Mouse (Mus musculus) neural tube, embryonic 15.5 days (tissue): ENCODE measurements around the gene B3gnt8. TPM values are rescaled to one million over a fixed set of nuclear protein-coding genes. Genes with fewer than 3 reads are reported as not detected.

ENCODE experiments used
- ATAC-seq: fragments of 200-750 bp; cut with Nextera tagmentation; 2 replicates; pipeline ENCODE4 v1.8.0; 2017; ENCODE audit warnings: mild to moderate bottlenecking, moderate TSS enrichment, moderate library complexity; ENCODE audit not compliant: low FRiP score
- H3K27ac ChIP-seq: fragments of 300-500 bp; sonication (generic); replicated peaks from 2 replicates; pipeline ENCODE4 v1.5.1; 2015; ENCODE audit warnings: mild to moderate bottlenecking, inconsistent platforms
- H3K27me3 ChIP-seq: fragments of 300-500 bp; sonication (generic); replicated peaks from 2 replicates; pipeline ENCODE4 v1.6.1; 2015; ENCODE audit warnings: inconsistent platforms
- H3K36me3 ChIP-seq: fragments of 300-500 bp; sonication (generic); 2 replicates; pipeline ENCODE4 v1.6.1; 2015; ENCODE audit warnings: inconsistent platforms
- H3K4me1 ChIP-seq: fragments of 300-500 bp; sonication (generic); 2 replicates; pipeline ENCODE4 v1.6.1; 2015; ENCODE audit warnings: inconsistent platforms
- H3K4me2 ChIP-seq: fragments of 300-500 bp; sonication (generic); 2 replicates; pipeline ENCODE4 v1.6.1; 2015; ENCODE audit warnings: inconsistent platforms, mild to moderate bottlenecking, moderate library complexity
- H3K4me3 ChIP-seq: fragments of 300-500 bp; sonication (generic); replicated peaks from 2 replicates; pipeline ENCODE4 v1.5.1; 2015; ENCODE audit warnings: mild to moderate bottlenecking, inconsistent platforms
- H3K9ac ChIP-seq: fragments of 300-500 bp; sonication (generic); replicated peaks from 2 replicates; pipeline ENCODE4 v1.6.1; 2015; ENCODE audit warnings: mild to moderate bottlenecking, inconsistent platforms
- H3K9me3 ChIP-seq: fragments of 300-500 bp; sonication (generic); replicated peaks from 2 replicates; pipeline ENCODE4 v1.6.1; 2016; ENCODE audit warnings: inconsistent platforms
- WGBS: fragments of 180-500 bp; shearing (Covaris S2); methylation state at CpG from one replicate; pipeline ENCODE4 v1.1.7; 2015; ENCODE audit warnings: mixed read lengths; 5-methylcytosine and 5-hydroxymethylcytosine counted together
- polyA plus RNA-seq: library from polyadenylated mRNA; unstranded; fragments of >200 nt; fragmentation: Nextera tagmentation; extraction: Ambion mirVana; gene quantifications from 2 replicates; pipeline ENCODE4 v1.2.1, GENCODE M21; 2015

Gene B3gnt8
- polyA plus RNA-seq, 1 experiment from 2014 or later = 1.8 TPM

GRCm38 (mm10) chr7:25620751-25621150 lies 5.7 kb upstream of the B3gnt8 start:
- peaks cover 12% of the 10 kb centered on the region for H3K4me1 ChIP-seq
- H3K4me2 ChIP-seq = no peak overlapping the region
- no peak overlapping the region for H3K4me3 ChIP-seq
- no peaks in the 10 kb centered on the region for H3K9me3 ChIP-seq
- H3K27me3 ChIP-seq = no peaks in the 10 kb centered on the region
- no peak for ATAC-seq
- peaks cover 41% of the 10 kb centered on the region for H3K36me3 ChIP-seq
- H3K9ac ChIP-seq = no peak overlapping the region
- no peak overlapping the region for H3K27ac ChIP-seq
- 91% methylated on average over 11 of the region's 11 CpGs for WGBS

GRCm38 (mm10) chr7:25623857-25624370 lies 2.5 kb upstream of the B3gnt8 start:
- Histone ChIP-seq H3K36me3 (peaks cover 42% of the 10 kb centered on the region), H3K9ac (no peak overlapping the region), H3K4me3 (no peak overlapping the region), H3K9me3 (no peaks in the 10 kb centered on the region), H3K27ac (no peak overlapping the region), H3K4me1 (peaks cover 26% of the 10 kb centered on the region), H3K4me2 (no peak overlapping the region), H3K27me3 (peaks cover 15% of the 10 kb centered on the region)
- WGBS = 87% methylated on average over 11 of the region's 11 CpGs
- no peak for ATAC-seq

DNA sequence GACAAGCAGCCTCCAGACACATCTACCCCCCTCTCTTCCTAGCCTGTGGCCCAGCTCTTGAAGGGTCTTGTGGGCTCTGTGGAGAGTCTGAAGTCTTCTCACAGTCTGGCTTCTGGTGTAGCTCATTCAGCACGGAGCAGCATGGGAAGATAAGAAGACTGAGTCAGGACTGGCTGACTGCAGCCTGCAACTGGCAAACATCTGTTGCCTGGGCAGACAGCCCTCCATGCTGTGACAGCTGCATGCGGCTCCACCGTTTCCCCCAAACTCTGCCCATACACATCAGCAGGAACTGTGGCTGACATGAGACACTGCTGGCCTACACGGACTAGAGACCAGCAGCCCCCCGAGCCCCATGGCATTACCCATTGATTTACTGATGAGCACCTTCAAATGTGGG lies 1.6 kb upstream of the B3gnt8 start:
- H3K27me3 ChIP-seq = peaks cover 23% of the 10 kb centered on the region
- WGBS = 78% methylated on average over 5 of the region's 5 CpGs
- no peak overlapping the region for H3K4me3 ChIP-seq
- H3K36me3 ChIP-seq = peaks cover 51% of the 10 kb centered on the region
- H3K4me2 ChIP-seq = no peak overlapping the region
- ATAC-seq = no peak
- H3K9me3 ChIP-seq = no peaks in the 10 kb centered on the region
- H3K27ac ChIP-seq = no peak overlapping the region
- no peak overlapping the region for H3K9ac ChIP-seq
- H3K4me1 ChIP-seq = peaks cover 21% of the 10 kb centered on the region

DNA sequence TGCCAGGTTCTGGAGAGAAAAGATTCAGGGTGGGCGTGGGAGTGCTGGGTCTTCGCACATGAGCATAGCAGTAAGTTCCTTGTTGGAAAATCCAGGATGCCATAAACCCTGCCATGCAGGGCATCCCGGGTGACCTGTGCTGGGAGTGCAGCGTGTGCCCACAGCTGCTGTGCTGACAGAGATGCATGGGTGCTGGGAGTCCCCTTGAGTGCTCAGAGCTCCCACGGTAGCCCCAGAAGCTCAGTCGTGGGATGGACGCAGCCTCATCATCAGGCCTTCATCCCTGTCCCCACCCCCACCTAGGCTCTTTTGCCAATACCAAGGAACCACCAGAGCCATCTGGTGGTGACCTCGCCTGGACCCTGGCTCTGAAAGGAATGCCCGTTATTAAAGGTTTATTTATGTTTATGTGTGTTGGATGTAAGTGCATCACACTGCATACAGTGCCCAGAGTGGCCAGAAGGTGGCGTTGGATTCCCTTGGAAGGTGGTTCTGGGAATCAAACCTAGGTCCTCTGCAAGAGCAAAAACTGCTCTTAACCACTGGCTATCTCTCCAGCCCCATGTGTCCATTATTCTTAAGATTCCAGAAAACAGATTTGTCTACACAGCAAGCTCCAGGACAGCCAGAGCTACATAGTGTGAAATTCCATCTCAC lies 732 bp upstream of the B3gnt8 start:
- Histone ChIP-seq H3K4me3 (no peak overlapping the region), H3K4me1 (peaks cover 17% of the 10 kb centered on the region), H3K9me3 (no peaks in the 10 kb centered on the region), H3K4me2 (no peak overlapping the region), H3K27me3 (peaks cover 23% of the 10 kb centered on the region), H3K27ac (no peak overlapping the region), H3K9ac (no peak overlapping the region), H3K36me3 (peaks cover 59% of the 10 kb centered on the region)
- no peak for ATAC-seq
- 79% methylated on average over 10 of the region's 10 CpGs for WGBS

GRCm38 (mm10) chr7:25627431-25628322 lies 1.2 kb downstream of the B3gnt8 start:
- Histone ChIP-seq H3K4me1 (peaks cover 17% of the 10 kb centered on the region), H3K36me3 (peaks cover 55% of the 10 kb centered on the region), H3K27me3 (peaks cover 23% of the 10 kb centered on the region), H3K9ac (peak overlapping the region; percentile 26; the same call in 1 of the 2 replicates), H3K4me2 (peak overlapping the region; percentile 51), H3K27ac (no peak overlapping the region), H3K4me3 (peak overlapping the region; percentile 23), H3K9me3 (no peaks in the 10 kb centered on the region)
- WGBS = 20% methylated on average over 35 of the region's 38 CpGs
- no peak for ATAC-seq

GRCm38 (mm10) chr7:25628323-25628620 lies 1.8 kb downstream of the B3gnt8 start:
- Histone ChIP-seq H3K27me3 (peaks cover 23% of the 10 kb centered on the region), H3K9me3 (no peaks in the 10 kb centered on the region), H3K9ac (no peak overlapping the region), H3K4me3 (no peak overlapping the region), H3K36me3 (peaks cover 55% of the 10 kb centered on the region), H3K4me2 (no peak overlapping the region), H3K27ac (no peak overlapping the region), H3K4me1 (peaks cover 17% of the 10 kb centered on the region)
- ATAC-seq = no peak
- WGBS = 71% methylated on average over 8 of the region's 8 CpGs

DNA sequence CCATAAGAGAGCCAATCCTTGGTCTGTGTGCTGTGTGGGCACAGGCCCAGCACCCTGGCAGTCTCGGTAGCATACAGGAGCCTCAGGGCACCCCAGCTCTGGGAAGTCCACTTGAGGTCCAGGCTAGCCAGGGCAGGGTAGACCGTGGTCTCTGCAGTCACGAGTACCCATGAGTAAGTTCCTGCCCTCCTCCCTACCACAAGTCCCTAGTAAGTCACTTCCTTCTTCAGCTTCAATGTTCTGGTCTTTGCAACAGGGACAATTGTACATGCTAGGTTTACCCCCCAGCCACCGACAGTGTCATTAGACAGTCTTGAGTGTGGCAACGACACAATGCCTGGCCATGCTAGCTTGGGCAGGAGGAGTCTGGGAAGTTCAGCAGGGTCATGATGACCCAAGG lies 6.2 kb downstream of the B3gnt8 start:
- peaks cover 58% of the 10 kb centered on the region for H3K36me3 ChIP-seq

GRCm38 (mm10) chr7:25636373-25636772 lies 9.9 kb downstream of the B3gnt8 start:
- Histone ChIP-seq H3K27ac (no peak overlapping the region), H3K4me2 (no peak overlapping the region), H3K4me3 (no peak overlapping the region), H3K9me3 (no peaks in the 10 kb centered on the region), H3K36me3 (peaks cover 68% of the 10 kb centered on the region), H3K27me3 (no peaks in the 10 kb centered on the region), H3K9ac (no peak overlapping the region), H3K4me1 (no peaks in the 10 kb centered on the region)
- no peak for ATAC-seq
- WGBS = 77% methylated on average over 3 of the region's 3 CpGs

More for the DNA sequence above, 6.2 kb downstream of the B3gnt8 start:
- WGBS = 92% methylated on average over 5 of the region's 5 CpGs
- H3K27me3 ChIP-seq = peaks cover 20% of the 10 kb centered on the region
- no peak overlapping the region for H3K27ac ChIP-seq
- H3K9ac ChIP-seq = no peak overlapping the region
- H3K4me1 ChIP-seq = peaks cover 3% of the 10 kb centered on the region
- no peaks in the 10 kb centered on the region for H3K9me3 ChIP-seq
- no peak overlapping the region for H3K4me3 ChIP-seq
- H3K4me2 ChIP-seq = no peak overlapping the region
- no peak for ATAC-seq

DNA sequence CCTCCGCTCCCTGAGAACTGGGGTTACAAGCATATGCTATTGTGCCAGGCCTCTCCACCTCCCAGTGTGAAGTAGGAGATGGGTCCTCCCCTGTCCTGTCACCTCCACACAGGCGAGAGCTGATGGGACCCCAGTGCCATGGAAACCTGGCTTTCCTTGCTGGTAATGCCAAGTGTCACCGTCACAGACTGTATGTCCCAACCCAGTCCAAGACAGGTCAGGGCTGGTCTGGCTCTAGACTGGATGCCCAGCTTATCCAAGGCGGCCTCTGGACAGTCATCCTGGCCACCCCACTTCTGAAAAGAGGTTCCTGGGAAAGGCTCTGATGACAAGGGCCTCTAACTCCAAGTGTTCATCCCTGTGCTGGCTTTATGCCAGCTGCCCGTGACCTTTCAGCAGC lies 10.6 kb downstream of the B3gnt8 start:
- 93% methylated on average over 5 of the region's 5 CpGs for WGBS
- H3K4me1 ChIP-seq = no peaks in the 10 kb centered on the region
- H3K4me3 ChIP-seq = no peak overlapping the region
- H3K9me3 ChIP-seq = no peaks in the 10 kb centered on the region
- peaks cover 60% of the 10 kb centered on the region for H3K36me3 ChIP-seq
- no peak for ATAC-seq
- no peaks in the 10 kb centered on the region for H3K27me3 ChIP-seq
- no peak overlapping the region for H3K4me2 ChIP-seq
- no peak overlapping the region for H3K27ac ChIP-seq
- H3K9ac ChIP-seq = no peak overlapping the region

GRCm38 (mm10) chr7:25639754-25640153 lies 13.3 kb downstream of the B3gnt8 start:
- no peak overlapping the region for H3K9ac ChIP-seq
- H3K9me3 ChIP-seq = no peaks in the 10 kb centered on the region
- H3K4me3 ChIP-seq = no peak overlapping the region
- no peaks in the 10 kb centered on the region for H3K4me1 ChIP-seq
- H3K27ac ChIP-seq = no peak overlapping the region
- no peak for ATAC-seq
- H3K4me2 ChIP-seq = no peak overlapping the region
- WGBS = 93% methylated on average over 4 of the region's 4 CpGs
- H3K36me3 ChIP-seq = peaks cover 49% of the 10 kb centered on the region
- H3K27me3 ChIP-seq = no peaks in the 10 kb centered on the region

GRCm38 (mm10) chr7:25644136-25644535 lies 17.7 kb downstream of the B3gnt8 start:
- no peak overlapping the region for H3K4me3 ChIP-seq
- no peaks in the 10 kb centered on the region for H3K9me3 ChIP-seq
- no peak overlapping the region for H3K4me2 ChIP-seq
- no peak overlapping the region for H3K9ac ChIP-seq
- no peak for ATAC-seq
- H3K4me1 ChIP-seq = no peaks in the 10 kb centered on the region
- 81% methylated on average over 10 of the region's 10 CpGs for WGBS
- H3K36me3 ChIP-seq = peaks cover 26% of the 10 kb centered on the region
- H3K27ac ChIP-seq = no peak overlapping the region
- H3K27me3 ChIP-seq = no peaks in the 10 kb centered on the region

- H3K4me1 ChIP-seq = no peaks in the 10 kb centered on the region
- H3K36me3 ChIP-seq = peaks cover 22% of the 10 kb centered on the region
- H3K9ac ChIP-seq = no peak overlapping the region
- no peaks in the 10 kb centered on the region for H3K9me3 ChIP-seq
- no peaks in the 10 kb centered on the region for H3K27me3 ChIP-seq
- ATAC-seq = no peak
- H3K4me3 ChIP-seq = no peak overlapping the region
- no peak overlapping the region for H3K27ac ChIP-seq
- 84% methylated on average over 4 of the region's 4 CpGs for WGBS
- no peak overlapping the region for H3K4me2 ChIP-seq
Observed at GRCm38 (mm10) chr7:25644631-25645030, 18.2 kb downstream of the B3gnt8 start.
